Mouse (Mus musculus) embryonic facial prominence, embryonic 12.5 days (tissue): ENCODE measurements around the gene Acoxl. TPM values are rescaled to one million over a fixed set of nuclear protein-coding genes. Genes with fewer than 3 reads are reported as not detected.
"Not testable (repeated sequence)": the region's sequence is repeated elsewhere in the genome, so short reads cannot be mapped to it uniquely, and the experiment has no call there.

ENCODE experiments used
- ATAC-seq: fragments of 200-750 bp; cut with Nextera tagmentation; 2 replicates; pipeline ENCODE4 v1.8.0; 2017; ENCODE audit not compliant: insufficient number of reproducible peaks, insufficient read depth, low FRiP score, low TSS enrichment
- H3K27ac ChIP-seq: fragments of 300-500 bp; sonication (generic); 2 replicates; pipeline ENCODE4 v1.5.1; 2016; ENCODE audit warnings: mild to moderate bottlenecking
- H3K27me3 ChIP-seq: fragments of 300-500 bp; sonication (generic); 2 replicates; pipeline ENCODE4 v1.6.1; 2016; ENCODE audit warnings: mild to moderate bottlenecking, moderate library complexity
- H3K36me3 ChIP-seq: fragments of 300-500 bp; sonication (generic); 2 replicates; pipeline ENCODE4 v1.6.1; 2016; ENCODE audit warnings: mild to moderate bottlenecking
- H3K4me1 ChIP-seq: fragments of 300-500 bp; sonication (generic); 2 replicates; pipeline ENCODE4 v1.6.1; 2016
- H3K4me2 ChIP-seq: fragments of 300-500 bp; sonication (generic); replicated peaks from 2 replicates; pipeline ENCODE4 v1.6.1; 2016; ENCODE audit warnings: mild to moderate bottlenecking, moderate library complexity
- H3K4me3 ChIP-seq: fragments of 300-500 bp; sonication (generic); 2 replicates; pipeline ENCODE4 v1.5.1; 2016; ENCODE audit warnings: mild to moderate bottlenecking
- H3K9ac ChIP-seq: fragments of 300-500 bp; sonication (generic); 2 replicates; pipeline ENCODE4 v1.6.1; 2016; ENCODE audit warnings: mild to moderate bottlenecking, moderate library complexity
- H3K9me3 ChIP-seq: fragments of 300-500 bp; sonication (generic); 2 replicates; pipeline ENCODE4 v1.6.1; 2016; ENCODE audit warnings: mild to moderate bottlenecking, moderate library complexity
- WGBS: fragments of 180-500 bp; shearing (Covaris S2); methylation state at CpG from one replicate; pipeline ENCODE4 v1.1.7; 2016; 5-methylcytosine and 5-hydroxymethylcytosine counted together
- polyA plus RNA-seq: library from polyadenylated mRNA; unstranded; fragments of >200 nt; fragmentation: Nextera tagmentation; extraction: Ambion mirVana; gene quantifications from 2 replicates; pipeline ENCODE4 v1.2.1, GENCODE M21; 2016

The Acoxl gene
- polyA plus RNA-seq, 1 experiment from 2014 or later, result 0.13 TPM

DNA sequence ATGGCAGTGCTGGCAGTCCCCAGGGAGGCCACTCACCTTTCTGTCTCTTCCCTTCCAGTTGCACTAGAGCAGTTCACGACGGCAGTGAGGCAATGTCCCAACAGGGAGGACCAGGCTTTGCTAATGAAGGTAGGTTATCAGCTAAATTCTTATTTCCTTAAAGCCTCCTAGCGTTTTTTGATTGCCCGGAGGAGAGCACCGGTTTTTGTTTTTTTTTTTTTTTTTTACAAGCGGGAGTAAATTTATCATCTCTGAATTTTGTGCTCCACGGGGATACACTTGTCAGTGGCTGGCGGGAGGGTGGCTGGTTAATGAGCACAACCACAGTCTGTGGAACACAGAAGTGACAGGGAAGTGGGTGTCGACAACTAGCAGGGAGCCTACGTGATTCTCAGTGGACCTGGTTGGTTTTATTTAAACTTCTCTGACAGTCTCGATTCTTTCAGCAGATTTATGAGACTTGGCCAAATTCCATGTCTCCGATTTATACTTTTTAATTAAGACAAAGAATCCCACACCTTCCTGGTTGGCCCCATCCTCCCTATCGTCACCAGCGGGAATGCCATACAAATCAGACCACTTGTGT lies 247.7 kb downstream of the Acoxl start:
- H3K4me3 ChIP-seq, result no peak overlapping the region
- no peaks in the 10 kb centered on the region for H3K4me1 ChIP-seq
- H3K4me2 ChIP-seq, result no peak overlapping the region
- 77% methylated on average over 14 of the region's 14 CpGs for WGBS
- no peak overlapping the region for H3K27ac ChIP-seq
- H3K9ac ChIP-seq, result no peak overlapping the region
- no peaks in the 10 kb centered on the region for H3K9me3 ChIP-seq
- ATAC-seq, result no peak
- H3K36me3 ChIP-seq, result no peaks in the 10 kb centered on the region
- no peaks in the 10 kb centered on the region for H3K27me3 ChIP-seq

DNA sequence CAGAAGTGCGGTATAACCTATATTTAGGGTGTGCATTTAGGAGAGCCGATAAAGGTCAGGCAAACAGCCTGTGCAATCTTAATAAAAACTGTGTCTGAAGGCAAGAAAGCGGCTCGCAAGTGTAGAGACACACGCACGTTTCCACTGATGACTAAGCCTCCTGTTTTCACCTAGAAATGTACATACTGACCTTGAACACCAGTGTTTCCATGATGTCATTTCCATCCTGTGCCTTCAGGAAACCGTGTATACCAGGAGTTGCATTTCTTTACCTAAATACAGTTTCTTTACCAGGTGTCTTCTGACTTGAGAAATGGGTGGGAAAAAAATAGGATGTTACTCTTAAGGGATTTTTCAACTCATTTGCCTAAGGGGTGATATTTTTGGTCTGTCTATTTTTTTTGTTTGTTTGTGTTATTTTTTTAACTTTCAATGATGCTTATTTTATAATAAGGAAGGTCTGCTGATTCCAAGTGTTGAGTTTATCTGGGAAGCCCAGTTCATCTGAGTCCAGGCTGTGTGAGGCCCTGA lies 248.4 kb downstream of the Acoxl start:
- H3K9me3 ChIP-seq, result no peaks in the 10 kb centered on the region
- no peaks in the 10 kb centered on the region for H3K36me3 ChIP-seq
- H3K9ac ChIP-seq, result no peak overlapping the region
- no peak overlapping the region for H3K4me2 ChIP-seq
- WGBS, result 80% methylated on average over 7 of the region's 7 CpGs
- H3K27me3 ChIP-seq, result no peaks in the 10 kb centered on the region
- no peaks in the 10 kb centered on the region for H3K4me1 ChIP-seq
- H3K4me3 ChIP-seq, result no peak overlapping the region
- no peak overlapping the region for H3K27ac ChIP-seq
- no peak for ATAC-seq

- no peaks in the 10 kb centered on the region for H3K4me1 ChIP-seq
- H3K27me3 ChIP-seq, result no peaks in the 10 kb centered on the region
- ATAC-seq, result no peak
- no peak overlapping the region for H3K4me2 ChIP-seq
- no peaks in the 10 kb centered on the region for H3K36me3 ChIP-seq
- H3K9me3 ChIP-seq, result no peaks in the 10 kb centered on the region
- 82% methylated on average over 8 of the region's 8 CpGs for WGBS
- no peak overlapping the region for H3K9ac ChIP-seq
- H3K27ac ChIP-seq, result no peak overlapping the region
- H3K4me3 ChIP-seq, result no peak overlapping the region
These were observed 249.3 kb downstream of the Acoxl start for GRCm38 (mm10) chr2:128087798-128088545.

- Histone ChIP-seq H3K9ac (no peak overlapping the region), H3K4me1 (no peaks in the 10 kb centered on the region), H3K9me3 (no peaks in the 10 kb centered on the region), H3K27me3 (no peaks in the 10 kb centered on the region), H3K4me3 (no peak overlapping the region), H3K4me2 (no peak overlapping the region), H3K36me3 (no peaks in the 10 kb centered on the region), H3K27ac (no peak overlapping the region)
- WGBS, result 88% methylated on average over 6 of the region's 6 CpGs
- ATAC-seq, result no peak
These were observed 251.7 kb downstream of the Acoxl start for GRCm38 (mm10) chr2:128090283-128090885.

DNA sequence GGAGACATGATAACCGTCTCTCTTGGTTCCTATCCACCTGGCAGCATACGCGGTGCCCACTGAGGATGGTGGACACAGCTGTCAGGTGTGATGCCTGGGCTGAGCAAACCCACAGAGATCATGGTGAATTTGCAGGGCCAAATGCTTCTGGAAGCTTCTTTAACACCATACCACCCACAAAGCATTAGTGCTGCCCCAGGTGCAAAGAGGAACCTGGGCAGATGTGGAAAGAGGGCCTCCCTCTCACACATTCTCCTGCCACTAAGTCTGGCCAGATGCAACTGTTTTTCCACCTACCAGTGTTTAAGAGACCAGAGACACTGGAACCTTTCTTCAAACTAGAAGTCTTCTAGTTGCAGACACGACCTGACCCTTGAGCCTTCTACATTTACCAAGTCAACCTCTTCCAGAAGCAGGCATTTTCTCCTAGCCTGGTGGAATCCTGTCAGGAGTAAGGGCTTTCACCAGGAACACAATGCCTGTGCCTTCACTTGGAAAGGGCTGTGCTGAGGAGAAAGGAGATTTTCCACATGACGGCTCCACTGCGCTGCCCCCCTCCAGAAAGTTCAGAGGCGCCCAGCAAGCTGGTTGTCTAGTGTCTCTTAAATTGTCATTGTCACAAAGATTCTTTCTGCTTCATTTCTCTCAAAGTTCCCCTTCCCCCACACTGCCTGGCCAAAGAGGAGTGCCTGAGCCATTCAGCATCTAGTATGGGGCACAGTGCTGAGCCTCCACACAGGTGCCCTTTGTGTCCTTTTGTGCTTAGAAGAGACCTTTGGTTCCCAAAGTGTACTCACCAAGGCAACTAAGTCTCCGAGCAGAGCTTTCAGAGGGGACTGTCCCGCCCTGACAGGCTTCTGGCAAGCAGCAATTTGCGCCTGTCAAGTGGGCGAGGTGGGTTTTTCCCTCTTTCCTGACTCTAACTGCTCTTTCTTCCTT lies 253.0 kb downstream of the Acoxl start:
- no peaks in the 10 kb centered on the region for H3K36me3 ChIP-seq
- H3K27me3 ChIP-seq, result no peaks in the 10 kb centered on the region
- H3K4me2 ChIP-seq, result no peak overlapping the region
- no peak overlapping the region for H3K4me3 ChIP-seq
- no peaks in the 10 kb centered on the region for H3K4me1 ChIP-seq
- WGBS, result 66% methylated on average over 11 of the region's 11 CpGs
- no peak overlapping the region for H3K27ac ChIP-seq
- H3K9me3 ChIP-seq, result no peaks in the 10 kb centered on the region
- 0 out of 2 replicates have a peak, but pooled peaks have one; percentile 41 for ATAC-seq
- no peak overlapping the region for H3K9ac ChIP-seq

DNA sequence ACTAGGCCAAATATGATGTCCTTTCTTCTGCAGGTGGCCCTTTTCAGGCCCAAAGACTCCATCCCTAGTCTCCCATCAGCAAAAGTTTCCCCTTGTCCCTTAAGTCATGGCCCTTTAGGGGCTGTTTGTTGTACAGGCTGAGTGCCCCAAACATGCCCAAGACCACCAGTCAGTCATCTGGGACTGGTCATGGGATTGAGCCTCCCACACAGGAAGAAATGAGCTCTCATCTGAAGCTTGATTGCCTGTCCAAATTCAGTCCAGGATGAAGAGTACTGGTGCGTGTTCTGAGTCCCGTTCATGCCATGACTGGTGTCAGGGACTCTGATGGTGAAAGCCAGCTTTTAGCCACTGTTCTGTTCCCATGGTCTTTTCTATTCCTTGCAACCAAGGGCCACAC lies 253.8 kb downstream of the Acoxl start:
- Histone ChIP-seq H3K4me3 (no peak overlapping the region), H3K4me1 (no peaks in the 10 kb centered on the region), H3K9me3 (no peaks in the 10 kb centered on the region), H3K4me2 (no peak overlapping the region), H3K27me3 (no peaks in the 10 kb centered on the region), H3K9ac (no peak overlapping the region), H3K36me3 (no peaks in the 10 kb centered on the region), H3K27ac (no peak overlapping the region)
- ATAC-seq, result no peak
- WGBS, result 89% methylated on average over 2 of the region's 2 CpGs

- Histone ChIP-seq H3K9me3 (no peaks in the 10 kb centered on the region), H3K9ac (no peak overlapping the region), H3K27me3 (no peaks in the 10 kb centered on the region), H3K4me2 (no peak overlapping the region), H3K4me3 (no peak overlapping the region), H3K36me3 (no peaks in the 10 kb centered on the region), H3K27ac (no peak overlapping the region), H3K4me1 (no peaks in the 10 kb centered on the region)
- WGBS, result 74% methylated on average over 5 of the region's 5 CpGs
- no peak for ATAC-seq
These were observed 255.5 kb downstream of the Acoxl start for GRCm38 (mm10) chr2:128094196-128094595.

- H3K4me2 ChIP-seq, result no peak overlapping the region
- H3K9ac ChIP-seq, result no peak overlapping the region
- H3K27me3 ChIP-seq, result no peaks in the 10 kb centered on the region
- WGBS, result 71% methylated on average over 2 of the region's 2 CpGs
- no peak overlapping the region for H3K27ac ChIP-seq
- H3K4me3 ChIP-seq, result no peak overlapping the region
- ATAC-seq, result no peak
- no peaks in the 10 kb centered on the region for H3K4me1 ChIP-seq
- H3K9me3 ChIP-seq, result no peaks in the 10 kb centered on the region
- no peaks in the 10 kb centered on the region for H3K36me3 ChIP-seq
These were observed 255.9 kb downstream of the Acoxl start for GRCm38 (mm10) chr2:128094602-128095001.

DNA sequence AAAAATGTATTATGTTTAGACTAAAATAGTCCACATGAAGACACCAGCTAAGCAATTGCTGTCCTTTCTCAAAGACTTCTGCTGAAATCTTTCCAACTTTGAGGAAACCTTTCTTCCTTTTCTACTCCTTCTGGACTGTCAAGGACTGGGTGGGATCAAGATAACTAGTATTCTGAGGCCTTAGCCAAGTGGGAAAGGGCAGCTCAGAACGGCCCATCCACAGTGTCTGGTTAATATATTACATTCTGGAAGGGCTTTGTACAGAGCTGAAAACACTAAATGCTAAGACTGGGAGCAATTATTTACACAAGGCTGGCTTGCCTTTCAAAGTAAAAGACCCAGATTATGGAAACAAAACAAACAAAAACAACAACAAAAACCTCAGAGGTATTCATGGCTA lies 256.6 kb downstream of the Acoxl start:
- 51% methylated on average over 1 of the region's 1 CpGs for WGBS
- Histone ChIP-seq H3K4me3 (no peak overlapping the region), H3K4me1 (no peaks in the 10 kb centered on the region), H3K27me3 (no peaks in the 10 kb centered on the region), H3K9ac (no peak overlapping the region), H3K36me3 (no peaks in the 10 kb centered on the region), H3K9me3 (no peaks in the 10 kb centered on the region), H3K4me2 (no peak overlapping the region), H3K27ac (no peak overlapping the region)
- no peak for ATAC-seq

- H3K27me3 ChIP-seq, result no peaks in the 10 kb centered on the region
- H3K4me2 ChIP-seq, result no peak overlapping the region
- H3K27ac ChIP-seq, result no peak overlapping the region
- ATAC-seq, result no peak
- no peaks in the 10 kb centered on the region for H3K4me1 ChIP-seq
- no peak overlapping the region for H3K4me3 ChIP-seq
- WGBS, result 70% methylated on average over 1 of the region's 1 CpGs
- H3K36me3 ChIP-seq, result no peaks in the 10 kb centered on the region
- H3K9ac ChIP-seq, result no peak overlapping the region
- H3K9me3 ChIP-seq, result no peaks in the 10 kb centered on the region
These were observed 257.4 kb downstream of the Acoxl start for GRCm38 (mm10) chr2:128096070-128096469.

DNA sequence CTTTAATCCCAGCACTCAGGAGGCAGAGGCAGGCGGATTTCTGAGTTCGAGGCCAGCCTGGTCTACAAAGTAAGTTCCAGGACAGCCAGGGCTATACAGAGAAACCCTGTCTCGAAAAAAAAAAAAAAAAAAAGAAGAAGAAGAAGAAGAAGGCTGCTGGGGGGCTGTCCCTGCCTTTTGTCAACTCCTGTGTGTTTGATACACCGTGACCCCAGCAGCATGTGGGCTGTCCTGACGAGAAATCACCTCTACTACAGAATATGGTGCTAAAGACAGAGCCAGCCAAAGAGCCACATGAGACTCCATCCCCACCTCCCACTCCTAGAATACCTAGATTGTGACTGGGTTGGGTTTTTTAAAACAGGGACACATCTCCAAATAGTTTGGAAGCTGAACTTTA lies 259.4 kb downstream of the Acoxl start:
- not testable (repeated sequence) for H3K27ac ChIP-seq, H3K9ac ChIP-seq, H3K9me3 ChIP-seq, H3K4me3 ChIP-seq, H3K36me3 ChIP-seq, H3K27me3 ChIP-seq, H3K4me2 ChIP-seq, H3K4me1 ChIP-seq, ATAC-seq
- 75% methylated on average over 4 of the region's 5 CpGs for WGBS
